Mouse (Mus musculus) spleen, adult 2 months (tissue): Measurements from ENCODE around the gene Tesk1. TPM values are rescaled to one million over a fixed set of nuclear protein-coding genes. Genes with fewer than 3 reads are reported as not detected.

Experiments
- DNase-seq, 2 experiments: peaks; one replicate each; pipeline versions ENCODE4 v3.0.0 to v3.0.0-alpha.2; 2012 to 2021; ENCODE audit warnings: low spot score in 2 of 2, low read depth in 1 of 2
- H3K27ac ChIP-seq: fragments of 200-500 bp; 2 replicates; pipeline ENCODE4 v1.5.1; 2012; ENCODE audit warnings: low read length, inconsistent platforms; ENCODE audit not compliant: insufficient read depth
- H3K27me3 ChIP-seq: fragments of 200-500 bp; 2 replicates; pipeline ENCODE4 v1.6.1; 2012; ENCODE audit warnings: mild to moderate bottlenecking, moderate library complexity, low read length, inconsistent platforms; ENCODE audit not compliant: control insufficient read depth, insufficient read depth
- H3K36me3 ChIP-seq: fragments of 200-500 bp; 2 replicates; pipeline ENCODE4 v1.6.1; 2012; ENCODE audit warnings: mild to moderate bottlenecking, low read length, inconsistent platforms; ENCODE audit not compliant: control insufficient read depth, insufficient read depth
- H3K4me1 ChIP-seq: fragments of 200-500 bp; 2 replicates; pipeline ENCODE4 v1.6.1; 2011; ENCODE audit warnings: inconsistent platforms; ENCODE audit not compliant: control insufficient read depth, insufficient read depth, insufficient read length
- H3K4me3 ChIP-seq: fragments of 200-500 bp; 2 replicates; pipeline ENCODE4 v1.5.1; 2011; ENCODE audit warnings: mild to moderate bottlenecking, inconsistent platforms; ENCODE audit not compliant: insufficient read depth, insufficient read length; ENCODE audit errors: extremely low read depth
- CTCF ChIP-seq: fragments of 200-500 bp; IDR thresholded peaks from 2 replicates; pipeline ENCODE4 v1.5.1; 2011; ENCODE audit warnings: mild to moderate bottlenecking, inconsistent platforms; ENCODE audit not compliant: insufficient read depth, insufficient read length, insufficient replicate concordance; ENCODE audit errors: extremely low read depth
- POLR2A ChIP-seq: fragments of 200-500 bp; IDR thresholded peaks from 2 replicates; pipeline ENCODE4 v1.6.1; 2011; ENCODE audit warnings: low read depth, low read length, inconsistent platforms
- WGBS: fragments of 180-500 bp; shearing (Covaris S2); methylation state at CpG from one replicate; pipeline ENCODE4 v1.1.7; 2018; 5-methylcytosine and 5-hydroxymethylcytosine counted together
- polyA plus RNA-seq: library from polyadenylated mRNA; depleted of rRNA; stranded (reverse); fragments of >200 nt; gene quantifications from 2 replicates; pipeline ENCODE4 v1.2.3, GENCODE M21; 2012

The Tesk1 gene
- polyA plus RNA-seq, 1 experiment: 49.6 TPM

GRCm38 (mm10) chr4:43453413-43453812 lies 11.7 kb downstream of the Tesk1 start:
- peak overlapping the region; percentile 96 for H3K27ac ChIP-seq
- WGBS: 3% methylated on average over 18 of the region's 18 CpGs
- DNase-seq: peak in 1 of 2 experiments; percentile 37
- TF ChIP-seq CTCF (no peak), POLR2A (peak; percentile 15; the same call in 1 of the 2 replicates)
- peak overlapping the region; percentile 70 for H3K4me3 ChIP-seq
- H3K4me1 ChIP-seq: peaks cover 36% of the 10 kb centered on the region; the same call in 1 of the 2 replicates
- no peaks in the 10 kb centered on the region for H3K27me3 ChIP-seq
- peaks cover 10% of the 10 kb centered on the region; the same call in 1 of the 2 replicates for H3K36me3 ChIP-seq

DNA sequence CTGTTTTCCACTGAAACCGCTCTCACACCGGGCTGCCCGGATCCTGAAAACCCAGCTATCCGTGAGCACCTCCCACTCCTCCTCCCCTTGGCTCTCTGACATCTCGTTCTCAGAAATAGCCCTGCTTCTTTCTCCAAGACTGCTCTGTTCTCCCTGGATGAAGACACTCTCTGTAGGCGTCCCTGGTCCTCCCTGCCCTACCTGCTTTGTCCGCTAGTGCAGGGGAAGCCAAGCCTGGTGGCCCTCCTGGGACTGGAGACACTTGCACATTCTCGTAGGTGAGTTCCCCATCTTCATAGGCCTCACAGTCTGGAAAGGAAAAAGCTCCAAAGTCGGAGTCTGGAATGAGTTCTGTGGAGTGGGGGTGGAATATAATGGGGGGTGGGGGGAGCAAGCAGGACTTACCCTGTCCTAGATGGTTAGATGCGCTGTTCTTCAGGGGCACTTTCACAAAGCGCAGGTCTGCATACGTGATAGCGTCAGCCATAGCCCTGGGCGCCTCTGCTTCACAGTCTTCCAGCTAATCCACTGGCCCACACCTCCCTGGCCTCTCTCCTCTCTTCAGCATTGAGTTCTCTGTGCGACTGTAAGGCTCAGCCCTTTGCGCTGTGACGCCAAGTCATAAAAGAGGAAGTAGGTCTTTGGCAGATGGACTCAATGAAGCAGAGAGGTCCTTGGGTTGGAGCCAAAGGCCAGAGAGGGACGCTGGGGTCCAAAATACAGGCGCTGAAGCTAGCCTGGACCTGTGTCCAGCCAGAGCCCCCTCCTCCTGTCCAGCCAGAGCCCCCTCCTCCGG lies 12.5 kb downstream of the Tesk1 start, which contains the start of gene Cd72:
TSS of gene Cd72 (minus strand) at position 588 of the 796 bp plus-strand sequence.
- TF ChIP-seq POLR2A: peak; percentile 92
- peak; percentile 45; the same call in 1 of the 2 replicates for TF ChIP-seq CTCF
- DNase-seq: peak; percentile 68 to 75
- Histone ChIP-seq H3K27me3 (no peaks in the 10 kb centered on the region), H3K4me1 (peaks cover 36% of the 10 kb centered on the region; the same call in 1 of the 2 replicates), H3K27ac (peak within 1 kb of the TSS; percentile 96), H3K4me3 (peak within 1 kb of the TSS; percentile 70), H3K36me3 (peaks cover 9% of the 10 kb centered on the region; the same call in 1 of the 2 replicates)
- WGBS: 7% methylated on average over 20 of the region's 20 CpGs

DNA sequence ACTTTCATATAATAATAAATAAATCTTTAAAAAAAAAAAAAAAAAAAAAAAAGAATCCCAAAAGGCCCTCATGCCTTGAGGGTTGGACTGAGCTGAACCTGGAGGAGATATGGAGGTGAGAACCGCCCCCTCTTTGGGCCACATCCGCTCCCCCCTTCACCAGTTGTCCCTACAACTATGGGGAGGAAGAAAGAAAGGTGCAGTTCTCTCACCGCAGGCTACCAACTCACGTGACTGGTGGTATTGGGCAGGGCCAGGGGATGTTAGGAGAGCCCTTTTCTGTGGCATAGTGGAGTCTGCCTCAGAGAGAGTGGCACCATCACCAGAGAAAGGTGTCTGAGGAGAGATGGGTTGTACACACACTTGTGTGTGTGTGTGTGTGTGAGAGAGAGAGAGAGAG lies 14.7 kb downstream of the Tesk1 start:
- Histone ChIP-seq H3K36me3 (peaks cover 3% of the 10 kb centered on the region; the same call in 1 of the 2 replicates), H3K27me3 (no peaks in the 10 kb centered on the region), H3K4me3 (no peak overlapping the region), H3K4me1 (peaks cover 36% of the 10 kb centered on the region; the same call in 1 of the 2 replicates), H3K27ac (peak overlapping the region; percentile 91)
- 9% methylated on average over 4 of the region's 4 CpGs for WGBS
- no peak for TF ChIP-seq CTCF
- TF ChIP-seq POLR2A: peak; percentile 15; the same call in 1 of the 2 replicates
- peak; percentile 77 to 85 for DNase-seq

GRCm38 (mm10) chr4:43457124-43457523 lies 15.4 kb downstream of the Tesk1 start:
- Histone ChIP-seq H3K27me3 (no peaks in the 10 kb centered on the region), H3K27ac (peak overlapping the region; percentile 91), H3K4me3 (no peak overlapping the region), H3K36me3 (0 out of 2 replicates have a peak, but pooled peaks cover 2% of the 10 kb centered on the region), H3K4me1 (peaks cover 33% of the 10 kb centered on the region; the same call in 1 of the 2 replicates)
- TF ChIP-seq POLR2A (no peak), CTCF (no peak)
- 5% methylated on average over 8 of the region's 8 CpGs for WGBS
- DNase-seq: peak in 1 of 2 experiments; percentile 79

DNA sequence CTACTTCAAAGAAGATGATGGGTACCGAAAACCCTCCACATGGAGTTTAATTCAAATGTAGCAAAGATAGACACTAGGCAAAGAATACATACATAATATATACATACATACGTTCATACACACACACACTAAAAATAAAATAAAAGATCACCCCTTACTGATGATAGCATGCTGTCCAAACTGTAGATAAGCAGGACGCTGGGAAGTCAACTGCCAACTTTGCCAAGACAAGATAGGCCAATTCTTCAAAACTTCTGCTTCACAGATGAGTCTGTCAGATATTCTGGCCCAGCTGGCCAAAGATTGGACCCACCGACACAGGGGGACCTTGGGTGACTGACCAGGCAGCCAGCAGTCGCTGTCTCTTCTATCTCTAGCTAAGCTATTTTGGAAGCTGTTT lies 21.4 kb downstream of the Tesk1 start:
- Histone ChIP-seq H3K4me3 (no peak overlapping the region), H3K4me1 (peaks cover 16% of the 10 kb centered on the region; the same call in 1 of the 2 replicates), H3K36me3 (no peaks in the 10 kb centered on the region), H3K27me3 (no peaks in the 10 kb centered on the region), H3K27ac (no peak overlapping the region)
- 86% methylated on average over 5 of the region's 5 CpGs for WGBS
- DNase-seq: no peak
- TF ChIP-seq POLR2A (no peak), CTCF (no peak)

DNA sequence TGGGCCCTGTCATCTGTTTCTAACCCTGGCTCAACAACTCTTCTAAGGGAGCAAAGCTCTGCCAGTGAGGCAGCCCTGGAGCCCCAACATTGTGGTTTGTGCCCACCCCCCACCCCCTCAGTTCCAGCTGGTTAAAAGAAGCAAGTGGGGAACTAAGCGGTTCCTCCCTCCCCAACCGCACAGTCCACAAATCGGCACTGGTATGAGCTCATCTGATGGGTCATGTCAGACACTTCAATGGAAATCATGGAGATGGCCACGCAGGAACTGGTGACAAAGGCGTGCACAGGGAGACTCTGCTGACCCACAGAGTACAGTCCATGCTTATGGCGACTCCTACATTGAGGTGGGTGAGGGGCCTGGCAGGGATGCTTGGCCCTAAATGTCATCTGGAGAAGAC lies 24.2 kb downstream of the Tesk1 start:
- WGBS: 31% methylated on average over 6 of the region's 6 CpGs
- no peaks in the 10 kb centered on the region for H3K27me3 ChIP-seq
- peak overlapping the region; percentile 80 for H3K27ac ChIP-seq
- no peaks in the 10 kb centered on the region for H3K36me3 ChIP-seq
- no peak for TF ChIP-seq POLR2A
- TF ChIP-seq CTCF: no peak
- peaks cover 15% of the 10 kb centered on the region; the same call in 1 of the 2 replicates for H3K4me1 ChIP-seq
- no peak overlapping the region for H3K4me3 ChIP-seq
- DNase-seq: no peak
